Mouse (Mus musculus) frontal cortex, adult 2 months (tissue): ENCODE results near the gene Snrpf. TPM values are rescaled to one million over a fixed set of nuclear protein-coding genes. Genes with fewer than 3 reads are reported as not detected.
A peak's percentile ranks its signal among the peaks of the same experiment; 100 is the strongest.
"Not testable (repeated sequence)": the region's sequence is repeated elsewhere in the genome, so short reads cannot be mapped to it uniquely, and the experiment has no call there.

ENCODE experiments used
- DNase-seq, 2 experiments: peaks; one replicate each; pipeline ENCODE4 v3.0.0; 2022; ENCODE audit warnings: low spot score in 1 of 2; ENCODE audit errors: extremely low spot score in 1 of 2
- polyA plus RNA-seq: library from polyadenylated mRNA; depleted of rRNA; stranded (reverse); fragments of >200 nt; gene quantifications from 2 replicates; pipeline ENCODE4 v1.2.3, GENCODE M21; 2012

Gene Snrpf
- polyA plus RNA-seq, 1 experiment: 56.4 TPM

DNA sequence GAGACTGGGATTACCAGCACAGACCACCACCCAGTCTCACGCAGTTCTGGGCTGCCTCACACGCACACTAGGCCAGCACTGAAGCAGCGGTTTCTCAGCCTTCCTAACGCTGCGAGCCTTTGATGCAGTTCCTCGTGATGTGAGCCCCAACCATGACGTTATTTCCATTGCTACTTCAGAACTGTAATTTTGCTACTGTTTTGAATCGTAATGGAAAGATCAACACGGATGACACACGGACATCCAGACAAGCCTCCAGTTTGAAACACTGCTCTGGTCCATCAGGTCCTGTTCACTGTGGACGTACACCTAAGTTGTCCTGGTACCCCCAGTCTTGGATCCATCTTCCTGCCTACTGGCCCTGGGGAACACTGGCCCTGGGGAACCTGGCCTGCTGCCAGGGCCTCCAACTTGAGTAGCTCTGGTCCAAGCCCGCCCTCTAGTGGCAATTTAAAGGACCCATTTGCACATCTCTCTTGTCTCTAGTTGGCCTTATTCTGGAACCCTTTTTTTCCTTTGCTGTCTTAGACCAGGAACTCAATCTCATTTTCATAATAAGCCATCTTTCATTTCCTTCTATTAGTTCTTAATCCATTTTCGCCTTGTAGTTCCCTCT, 12.1 kb downstream of the Snrpf start:
- DNase-seq: peak; percentile 46 to 88

DNA sequence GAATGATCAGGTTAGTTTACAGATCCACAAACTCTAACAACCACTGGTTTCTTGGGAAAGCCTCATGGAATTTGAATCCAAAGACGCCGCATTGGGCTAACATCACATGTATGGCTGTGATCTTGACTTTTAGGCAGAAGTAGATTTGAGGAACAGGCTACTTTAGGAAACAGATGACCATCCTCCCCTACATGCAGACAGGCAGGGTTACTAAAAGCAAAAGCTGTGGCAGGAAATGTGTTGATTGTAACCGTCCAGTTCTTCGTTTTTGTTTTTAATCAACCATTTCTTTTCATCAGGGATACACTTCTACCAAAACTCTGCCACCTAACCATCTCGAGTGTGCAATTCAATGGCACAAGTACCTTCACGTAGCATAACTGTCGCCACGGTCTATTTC, 13.5 kb downstream of the Snrpf start:
- DNase-seq: no peak

DNA sequence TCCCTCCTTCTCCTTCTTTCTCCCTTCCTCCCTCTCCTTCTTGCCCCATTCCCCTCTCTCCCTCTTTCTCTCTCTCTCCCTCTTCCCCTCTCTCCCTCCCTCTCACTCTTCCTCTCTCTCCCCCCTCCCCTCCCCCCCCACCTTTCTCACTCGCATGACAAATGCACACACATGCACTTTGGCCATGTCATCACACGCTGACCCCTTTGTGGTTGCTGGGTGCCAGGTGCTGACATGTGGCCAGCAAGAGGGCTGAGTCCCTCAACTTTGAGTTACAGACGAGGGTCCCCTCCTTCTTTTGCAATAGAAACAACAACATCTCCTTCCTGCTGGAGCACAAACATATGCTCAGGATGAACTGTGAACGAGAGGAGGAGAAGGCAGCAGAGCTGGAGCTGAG, 14.5 kb downstream of the Snrpf start:
- DNase-seq: no peak

DNA sequence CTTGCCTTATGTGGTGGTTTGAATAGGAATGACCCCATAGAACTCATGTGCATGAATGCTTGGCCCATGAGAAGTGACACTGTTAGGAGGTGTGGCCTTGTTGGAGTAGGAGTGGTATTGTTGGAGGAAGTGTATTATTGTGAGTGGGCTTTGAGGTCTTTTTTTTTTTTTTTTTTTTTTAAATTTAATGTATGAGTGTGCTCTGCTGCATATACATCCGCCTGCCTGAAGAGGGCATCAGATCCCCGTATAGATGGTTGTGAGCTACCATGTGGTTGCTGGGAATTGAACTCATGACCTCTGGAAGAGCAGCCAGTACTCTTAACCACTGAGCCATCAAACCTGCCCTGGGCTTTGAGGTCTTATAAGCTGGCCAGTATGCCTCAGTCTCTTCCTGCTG, 17.3 kb downstream of the Snrpf start:
- no peak for DNase-seq

DNA sequence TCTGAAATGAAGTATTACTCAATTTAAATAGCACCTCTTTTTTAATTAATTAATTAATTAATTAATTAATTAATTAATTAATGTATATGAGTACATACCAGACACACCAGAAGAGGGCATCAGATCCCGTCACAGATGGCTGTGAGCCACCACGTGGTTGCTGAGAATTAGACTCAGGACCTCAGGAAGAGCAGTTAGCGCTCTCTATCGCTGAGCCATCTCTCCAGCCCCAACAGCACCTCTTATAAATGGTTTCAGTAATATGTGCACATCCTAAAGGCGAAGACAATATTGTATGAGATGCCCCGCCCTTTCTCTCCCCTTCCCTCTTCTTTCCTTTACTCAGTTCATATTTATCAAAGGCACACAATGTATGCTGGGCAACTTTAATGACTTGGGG, 20.8 kb downstream of the Snrpf start:
- DNase-seq: no peak

DNA sequence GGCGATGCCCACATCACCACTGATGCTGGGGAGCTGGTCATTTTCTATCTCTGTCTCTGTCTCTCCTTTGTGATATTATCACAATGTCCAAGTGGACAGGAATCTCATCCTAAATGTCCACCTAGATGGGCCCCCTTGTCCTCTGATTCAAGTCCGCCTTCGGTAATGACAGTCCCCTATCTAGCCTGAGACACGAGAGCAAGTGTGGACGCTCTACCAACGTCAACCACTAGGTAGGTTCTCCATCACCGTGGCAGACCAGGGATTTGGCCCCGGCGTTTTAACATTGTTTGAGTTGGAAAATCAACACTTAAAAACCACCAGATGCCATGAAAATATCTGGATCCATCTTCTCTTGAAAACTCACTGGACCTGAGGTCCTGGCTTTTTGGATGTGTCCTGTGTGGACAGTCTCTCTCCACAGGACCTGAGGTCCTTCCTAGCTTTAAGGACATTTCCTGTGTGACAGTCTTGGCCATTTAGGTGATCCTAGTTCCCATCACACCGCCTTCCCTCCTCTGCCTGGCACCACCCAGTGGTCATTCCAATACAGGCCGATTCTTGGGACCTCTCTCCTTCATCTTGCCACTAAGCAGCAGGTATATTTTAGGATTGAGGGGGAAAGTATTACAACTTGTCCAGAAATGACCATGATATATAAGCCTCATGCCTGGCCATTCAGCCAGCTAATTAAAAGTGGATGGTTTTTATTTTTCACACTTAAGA, 21.5 kb downstream of the Snrpf start:
- DNase-seq: no peak

DNA sequence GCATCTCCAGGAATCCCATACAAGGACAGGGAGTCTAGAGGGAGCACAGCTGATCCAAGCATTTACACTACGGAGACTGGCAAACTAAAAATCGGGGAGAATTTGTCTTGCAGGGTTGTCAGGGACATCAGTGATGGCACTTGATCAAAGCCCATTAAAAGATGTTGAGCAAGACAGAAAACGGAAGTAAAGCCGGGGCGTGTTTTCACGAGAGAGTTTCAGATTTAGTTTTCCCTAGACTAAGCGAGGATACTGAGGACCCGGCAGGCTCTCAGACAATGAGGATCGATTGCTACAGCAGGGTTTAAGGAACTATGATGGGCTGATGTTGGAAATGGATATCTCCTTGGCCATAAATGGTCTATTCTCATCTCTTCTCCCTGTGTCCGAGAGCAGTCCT, 22.4 kb downstream of the Snrpf start:
- no peak for DNase-seq

DNA sequence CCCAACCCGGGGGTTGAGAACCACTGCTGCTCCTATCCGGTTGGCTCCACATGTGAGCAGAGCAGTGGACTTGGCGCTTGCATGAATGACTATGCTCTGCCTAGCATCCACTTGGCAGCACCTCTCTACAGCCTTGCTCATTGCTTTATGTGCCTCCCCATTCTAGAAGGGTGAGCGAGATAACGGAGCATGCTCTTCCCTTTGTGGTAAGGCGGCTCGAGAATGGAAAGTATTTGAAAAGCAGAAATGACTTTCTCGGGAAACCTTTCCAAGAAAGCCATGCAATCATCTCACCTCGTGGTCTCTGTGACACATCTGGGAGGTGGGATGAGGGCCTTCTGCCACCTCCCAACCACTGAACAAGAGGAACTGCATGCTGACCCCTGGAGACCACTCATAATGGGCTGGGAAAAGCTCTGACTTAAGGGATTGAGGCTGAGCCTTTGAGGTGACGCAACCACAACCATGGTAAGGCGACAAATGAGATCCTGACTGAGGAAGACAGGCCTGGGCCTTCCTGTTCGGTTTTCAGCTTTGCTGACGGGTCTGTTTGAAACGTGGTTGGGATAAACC, 24.9 kb downstream of the Snrpf start:
- DNase-seq: no peak

DNA sequence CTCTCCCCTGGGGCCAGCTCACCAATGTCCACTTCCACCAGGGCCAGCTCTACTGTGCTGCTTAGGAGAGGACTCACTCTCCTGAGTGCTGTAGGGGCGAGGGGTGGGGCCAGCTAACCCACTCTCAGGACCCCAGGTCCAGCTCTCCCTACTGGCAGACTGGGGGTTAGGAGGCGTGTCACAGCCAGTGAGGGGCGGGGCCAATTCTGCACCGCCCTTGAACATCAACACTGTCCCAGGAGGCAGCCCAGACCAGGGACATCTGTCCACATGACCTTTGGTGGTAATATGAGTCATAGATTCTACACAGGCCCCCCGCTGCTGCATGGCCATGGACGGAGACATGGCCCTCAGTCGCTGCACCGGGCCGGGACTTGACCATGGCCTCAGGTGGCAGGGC, 29.7 kb downstream of the Snrpf start:
- DNase-seq: no peak

DNA sequence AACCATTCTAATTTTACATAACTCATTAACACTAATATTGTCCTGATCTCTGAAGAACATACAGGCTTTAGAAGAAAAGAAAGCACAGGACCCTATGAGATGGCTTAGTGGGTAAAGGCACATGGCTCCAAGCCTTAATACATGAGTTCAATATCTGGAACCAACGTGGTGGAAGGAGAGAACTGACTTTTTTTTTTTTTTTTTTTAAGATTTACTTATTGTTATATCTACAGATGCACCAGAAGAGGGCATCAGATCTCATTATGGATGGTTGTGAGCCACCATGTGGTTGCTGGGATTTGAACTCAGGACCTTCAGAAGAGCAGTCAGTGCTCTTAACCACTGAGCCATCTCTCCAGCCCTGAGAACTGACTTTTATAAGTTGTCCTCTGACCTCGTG, 31.5 kb downstream of the Snrpf start:
- DNase-seq: not testable (repeated sequence)

DNA sequence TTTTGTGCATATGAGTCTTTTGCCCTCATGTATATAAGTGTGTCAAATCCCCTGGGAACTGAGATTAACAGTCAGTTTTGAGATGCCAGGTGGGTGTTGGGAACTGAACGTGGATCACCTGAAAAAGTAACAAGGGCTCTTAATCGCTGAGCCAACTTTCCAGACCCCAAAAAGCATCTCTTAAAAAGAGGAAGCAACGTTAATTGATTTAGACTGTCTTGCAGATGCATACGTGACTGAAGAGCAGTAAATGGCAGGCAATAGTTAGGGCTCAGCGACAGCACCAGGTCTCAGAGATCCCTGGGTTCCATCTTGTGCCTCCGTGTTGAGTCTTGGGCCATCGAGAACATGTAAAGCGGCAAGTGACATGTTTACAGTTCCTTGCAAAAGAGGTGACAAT, 36.9 kb downstream of the Snrpf start:
- DNase-seq: no peak

DNA sequence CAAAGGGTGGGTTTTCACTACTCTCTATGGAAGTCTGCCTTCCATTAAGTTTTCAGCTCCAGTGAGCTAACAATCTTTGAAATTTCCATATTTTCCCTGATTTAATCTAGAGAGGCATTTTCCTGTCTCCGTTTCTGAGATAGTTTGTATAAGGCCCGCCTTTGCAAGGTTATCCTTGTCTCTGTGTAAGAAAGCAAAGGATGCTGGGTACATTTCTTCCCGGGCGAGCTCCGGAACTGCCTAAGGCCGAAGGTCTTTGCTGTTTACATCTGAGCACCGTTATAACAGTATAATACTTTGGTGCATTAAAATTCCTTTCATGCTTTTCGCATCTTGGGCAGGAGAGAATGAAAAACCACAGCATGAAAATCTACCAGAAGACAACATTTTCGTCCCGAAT, 39.7 kb downstream of the Snrpf start:
- DNase-seq: no peak

DNA sequence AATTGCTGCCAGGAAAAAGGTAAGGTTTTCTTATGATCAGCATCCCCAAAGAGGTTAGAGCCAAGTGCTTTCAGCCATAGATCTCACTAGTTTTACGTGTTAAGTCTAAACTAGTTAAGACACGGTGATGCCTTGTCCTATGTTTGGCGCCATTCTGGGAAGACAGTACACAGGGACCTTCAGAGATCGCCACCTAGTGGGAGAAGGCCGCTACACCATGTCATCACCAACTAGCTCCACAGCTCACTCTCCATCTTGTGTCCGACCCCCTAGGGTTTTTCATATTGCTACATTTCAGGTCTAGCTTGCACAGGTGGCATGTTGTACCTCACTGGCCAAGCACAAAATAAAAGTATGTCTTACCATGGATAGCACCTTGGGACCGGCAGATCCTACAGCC, 40.5 kb downstream of the Snrpf start:
- peak; percentile 29 to 87 for DNase-seq

DNA sequence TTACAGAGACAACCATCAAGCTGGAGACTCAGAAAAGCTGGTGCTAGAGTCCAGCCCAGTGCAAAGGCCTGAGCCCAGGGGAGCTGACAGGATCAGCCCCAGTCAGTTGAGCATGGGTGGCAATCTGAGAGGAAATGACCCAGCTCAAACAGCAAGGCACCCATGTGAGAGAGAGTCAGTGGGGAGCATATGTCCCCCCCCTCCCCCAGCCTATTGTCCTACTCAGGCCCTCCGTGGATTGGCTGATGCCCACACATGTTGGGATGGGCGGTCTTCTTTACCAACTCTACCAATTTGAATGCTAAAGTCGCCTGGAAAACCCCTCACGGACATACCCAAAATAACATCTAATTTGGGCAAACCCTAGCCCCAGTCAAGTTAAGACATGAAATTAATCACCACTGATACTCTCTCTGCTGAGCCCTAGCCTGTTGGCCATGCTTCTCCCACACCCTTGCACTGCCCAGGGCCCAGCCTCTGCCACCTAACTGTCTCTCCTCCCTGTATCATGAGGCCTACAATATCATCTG, 41.7 kb downstream of the Snrpf start:
- DNase-seq: no peak

DNA sequence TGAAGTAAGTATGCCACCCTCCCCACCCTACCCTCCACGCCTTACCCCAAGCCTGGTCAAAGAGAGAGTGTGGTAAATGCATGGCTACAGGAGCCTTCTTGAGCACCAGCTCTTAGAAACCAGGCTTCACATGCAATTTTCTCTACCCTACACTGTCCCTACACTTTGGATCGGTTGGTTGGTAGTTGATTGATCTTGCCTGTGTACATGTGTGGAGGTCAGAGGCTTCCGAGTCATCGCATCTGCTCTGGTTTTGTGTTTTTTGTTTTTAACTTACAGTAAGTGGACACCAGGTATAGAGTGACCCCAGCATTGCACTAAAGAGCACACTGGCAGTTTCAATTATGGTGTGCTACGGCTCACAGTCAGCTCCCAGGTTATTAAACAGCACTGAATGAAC, 45.3 kb downstream of the Snrpf start:
- no peak for DNase-seq

DNA sequence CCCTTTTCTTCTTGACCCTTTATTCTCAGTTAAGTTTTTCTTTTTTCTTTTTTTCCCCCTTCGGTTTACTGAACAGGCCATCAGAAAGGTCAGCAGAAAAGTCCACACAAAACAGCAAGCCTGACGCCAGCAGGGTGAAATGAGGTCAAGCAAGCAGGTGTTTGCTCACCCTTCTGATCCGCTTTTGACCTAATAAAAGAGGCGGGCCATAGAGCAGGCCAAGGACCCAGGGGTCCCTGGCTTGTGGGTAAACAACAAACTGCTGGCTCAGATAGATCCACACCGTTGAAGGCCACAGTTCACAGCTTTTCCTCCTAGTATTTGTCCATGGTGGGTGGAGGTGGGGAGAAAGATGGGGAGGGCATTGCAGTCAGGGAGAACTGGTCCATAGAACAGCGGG, 46.3 kb downstream of the Snrpf start:
- no peak for DNase-seq

DNA sequence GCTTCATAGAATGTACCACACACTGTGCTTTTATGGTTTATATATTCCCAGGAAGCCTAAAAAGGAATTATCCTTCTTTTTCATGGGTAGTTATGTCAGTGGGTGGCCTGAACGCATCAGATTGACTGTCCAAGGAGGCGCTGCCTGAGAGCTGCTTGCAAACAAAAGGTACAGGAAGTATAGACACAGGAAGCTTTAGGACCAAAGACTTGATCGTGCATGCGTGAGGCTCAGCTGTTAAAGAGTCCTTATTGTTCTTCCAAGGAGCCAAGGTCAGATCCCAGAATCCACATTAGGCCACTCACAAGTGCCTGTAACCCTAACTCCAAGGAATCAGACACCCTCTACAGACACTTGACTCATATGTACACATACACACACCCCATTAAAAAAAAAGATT, 47.1 kb downstream of the Snrpf start:
- no peak for DNase-seq

DNA sequence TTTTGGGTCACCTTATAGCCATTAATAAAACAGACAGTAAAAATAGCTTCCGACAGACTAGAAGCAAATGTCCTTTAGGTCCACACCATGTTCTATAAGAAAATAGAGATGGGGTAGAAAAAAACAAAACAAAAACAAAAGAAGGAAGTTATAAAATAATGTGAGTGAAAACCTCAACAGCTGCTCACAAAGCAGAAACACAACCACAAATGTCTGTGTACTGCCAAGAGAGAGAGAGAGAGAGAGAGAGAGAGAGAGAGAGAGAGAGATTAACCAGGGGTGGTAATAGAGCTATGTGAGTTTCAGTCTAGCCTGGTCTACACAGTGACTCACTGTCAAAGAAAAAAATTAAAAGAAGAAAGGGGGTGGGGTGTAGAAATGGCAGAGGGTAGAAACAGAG, 47.9 kb downstream of the Snrpf start:
- DNase-seq: no peak

DNA sequence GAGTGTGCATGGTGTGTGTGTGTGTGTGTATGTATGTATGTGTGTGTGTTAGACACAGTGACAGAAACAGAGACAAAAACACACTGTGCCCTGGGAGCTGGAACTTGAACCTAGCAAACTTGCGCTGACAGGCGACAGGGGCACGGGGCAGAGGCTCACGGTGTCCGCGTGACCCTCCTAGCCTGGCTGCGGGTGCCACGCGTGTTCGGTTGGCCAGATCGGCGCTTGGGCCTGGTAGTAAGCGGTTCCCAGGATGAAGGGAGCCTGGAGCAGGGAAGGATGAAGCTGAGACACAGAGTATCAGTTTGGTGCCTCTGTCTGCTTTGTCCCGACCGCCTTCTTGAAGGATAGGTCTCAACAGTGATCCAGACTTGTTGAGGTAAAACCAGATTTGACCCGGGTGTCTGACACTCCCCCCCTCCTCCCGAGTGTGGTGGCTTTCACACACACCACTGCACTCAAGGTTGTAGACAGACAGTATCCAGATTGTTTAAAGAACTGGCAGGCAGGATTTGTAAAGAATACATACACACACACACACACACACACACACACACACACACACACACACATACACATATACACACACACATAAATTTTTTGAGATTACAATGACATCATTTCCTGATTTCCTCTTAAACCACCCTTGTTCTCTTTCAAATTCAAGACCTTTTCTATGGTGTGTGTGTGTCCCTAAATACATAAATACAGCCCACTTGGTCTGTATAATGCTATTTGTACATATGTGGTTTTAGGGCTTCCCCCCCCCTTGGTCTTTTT, 48.9 kb downstream of the Snrpf start, which contains the start of gene Ccdc38:
Ccdc38 (plus strand) TSS at position 202 of the 780 bp plus-strand sequence.
- no peak for DNase-seq

DNA sequence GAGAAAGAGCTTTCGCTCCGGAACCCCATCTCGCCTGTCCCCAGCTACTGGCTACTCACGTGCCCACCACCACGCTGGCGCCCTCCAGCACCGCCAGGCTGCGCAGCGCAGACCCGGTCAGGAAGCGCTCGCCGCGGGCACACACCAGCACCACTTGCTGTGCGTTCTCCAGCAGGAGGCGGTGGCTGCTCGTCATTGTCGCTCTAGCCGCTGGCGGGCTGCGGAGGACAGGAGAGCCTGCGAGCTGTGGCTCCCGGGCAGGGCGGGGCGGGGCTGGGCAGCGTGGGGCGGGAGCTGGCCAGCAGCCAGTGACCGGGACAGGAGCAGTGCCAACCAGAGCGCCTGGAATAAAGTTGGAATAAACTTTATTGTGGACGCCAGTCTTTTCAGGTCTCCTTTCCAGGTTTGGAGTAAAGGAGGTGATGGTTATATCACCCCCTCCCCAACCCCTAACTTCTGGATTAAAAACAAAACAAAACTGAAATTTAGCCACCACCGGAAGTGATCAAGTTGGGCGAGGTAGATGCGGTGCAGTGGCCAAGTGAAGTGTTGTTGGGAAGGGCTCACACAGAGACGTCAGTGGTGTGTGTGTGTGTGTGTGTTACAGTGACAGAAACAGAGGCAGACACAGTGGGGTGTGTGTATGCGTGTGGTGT, 49.6 kb downstream of the Snrpf start, which contains the start of gene Amdhd1:
Amdhd1 (minus strand) TSS at position 259 of the 656 bp plus-strand sequence.
- DNase-seq: peak; percentile 13 to 70

DNA sequence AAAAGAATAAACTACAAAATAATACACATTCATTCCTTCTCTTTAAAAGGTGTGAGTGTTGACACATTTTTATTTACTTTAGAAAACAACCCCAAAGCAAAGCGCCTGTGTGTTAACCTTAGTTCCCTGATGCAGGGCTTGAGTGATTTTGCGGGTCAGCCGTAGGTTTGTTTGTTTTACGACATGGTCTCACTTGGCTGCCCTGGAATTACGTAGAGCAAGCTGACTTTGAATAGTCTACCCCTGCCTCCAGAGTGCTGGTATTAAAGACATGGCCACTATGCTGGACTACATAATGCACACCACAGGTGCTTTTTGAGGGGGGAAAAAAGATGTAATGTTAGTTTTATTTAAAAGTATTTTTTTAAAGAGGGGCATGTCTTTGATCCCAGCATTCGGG, 50.7 kb downstream of the Snrpf start:
- DNase-seq: no peak
